Mouse (Mus musculus) stomach, postnatal 0 days (tissue): Measurements from ENCODE around the gene Dlgap1. TPM values are rescaled to one million over a fixed set of nuclear protein-coding genes. Genes with fewer than 3 reads are reported as not detected.
A peak's percentile ranks its signal among the peaks of the same experiment; 100 is the strongest.

Experiments
- ATAC-seq: fragments of 200-750 bp; cut with Nextera tagmentation; 2 replicates; pipeline ENCODE4 v1.8.0; 2017; ENCODE audit not compliant: low FRiP score, low TSS enrichment
- DNase-seq: peaks from one replicate; pipeline ENCODE4 v3.0.0-alpha.2; 2016; ENCODE audit warnings: low spot score
- H3K27ac ChIP-seq: fragments of 300-500 bp; sonication (generic); replicated peaks from 2 replicates; pipeline ENCODE4 v1.5.1; 2014; ENCODE audit warnings: mild to moderate bottlenecking, control low read depth
- H3K27me3 ChIP-seq: fragments of 300-500 bp; sonication (generic); 2 replicates; pipeline ENCODE4 v1.6.1; 2014; ENCODE audit warnings: low read length; ENCODE audit not compliant: control insufficient read depth, insufficient read depth
- H3K36me3 ChIP-seq: fragments of 300-500 bp; sonication (generic); 2 replicates; pipeline ENCODE4 v1.6.1; 2014; ENCODE audit warnings: low read length, mixed read lengths; ENCODE audit not compliant: control insufficient read depth, insufficient read depth
- H3K4me1 ChIP-seq: fragments of 300-500 bp; sonication (generic); replicated peaks from 2 replicates; pipeline ENCODE4 v1.6.1; 2014; ENCODE audit warnings: antibody characterized with exemption; ENCODE audit not compliant: control insufficient read depth, insufficient read depth
- H3K4me2 ChIP-seq: fragments of 300-500 bp; sonication (generic); replicated peaks from 2 replicates; pipeline ENCODE4 v1.6.1; 2014; ENCODE audit warnings: low read depth, mild to moderate bottlenecking, control low read depth, moderate library complexity
- H3K4me3 ChIP-seq: fragments of 300-500 bp; sonication (generic); 2 replicates; pipeline ENCODE4 v1.5.1; 2014; ENCODE audit warnings: low read depth, low read length, control low read depth
- H3K9ac ChIP-seq: fragments of 300-500 bp; sonication (generic); 2 replicates; pipeline ENCODE4 v1.6.1; 2014; ENCODE audit warnings: mild to moderate bottlenecking, low read length, control low read depth, mixed read lengths
- H3K9me3 ChIP-seq: fragments of 300-500 bp; sonication (generic); 2 replicates; pipeline ENCODE4 v1.6.1; 2016; ENCODE audit warnings: low read length; ENCODE audit not compliant: control insufficient read depth
- CTCF ChIP-seq: IDR thresholded peaks from 2 replicates; pipeline ENCODE4 v1.5.1; 2016; ENCODE audit warnings: antibody characterized with exemption, low read depth, mild to moderate bottlenecking, moderate library complexity
- EP300 ChIP-seq: optimal IDR thresholded peaks from 2 replicates; pipeline ENCODE3; 2016; ENCODE audit warnings: antibody characterized with exemption
- WGBS: fragments of 180-500 bp; shearing (Covaris S2); extraction: QIAGEN DNeasy Blood & Tissue Kit; methylation state at CpG from one replicate; pipeline ENCODE4 v1.1.7; 2014; 5-methylcytosine and 5-hydroxymethylcytosine counted together
- polyA plus RNA-seq: library from polyadenylated mRNA; unstranded; fragments of >200 nt; fragmentation: Nextera tagmentation; extraction: Ambion mirVana; gene quantifications from 2 replicates; pipeline ENCODE4 v1.2.1, GENCODE M21; 2015

The Dlgap1 gene
- polyA plus RNA-seq, 1 experiment from 2014 or later = 1.6 TPM

DNA sequence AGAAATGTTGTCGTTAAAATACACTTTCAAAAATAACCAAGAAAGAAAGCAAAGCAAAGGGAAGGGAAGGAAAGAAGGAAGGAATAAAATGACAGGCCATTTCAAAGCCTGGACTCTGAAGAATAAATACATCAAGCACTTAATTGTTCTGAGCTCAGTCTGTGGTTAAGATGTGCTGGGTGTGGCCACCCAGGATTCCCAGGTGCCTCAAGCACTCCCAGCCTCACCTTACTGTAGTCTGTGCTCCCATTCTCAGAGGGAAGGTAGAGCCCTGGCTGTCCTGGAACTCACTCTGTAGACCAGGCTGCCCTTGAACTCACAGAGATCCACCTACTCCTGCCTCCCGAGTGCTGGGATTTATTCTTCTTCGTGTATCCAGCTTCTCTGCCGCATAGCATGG lies 821.9 kb downstream of the Dlgap1 start:
- TF ChIP-seq CTCF (no peak), EP300 (no peak)
- H3K4me3 ChIP-seq = no peak overlapping the region
- H3K4me2 ChIP-seq = no peak overlapping the region
- ATAC-seq (no peak), DNase-seq (no peak)
- H3K9me3 ChIP-seq = no peaks in the 10 kb centered on the region
- H3K27me3 ChIP-seq = no peaks in the 10 kb centered on the region
- no peaks in the 10 kb centered on the region for H3K4me1 ChIP-seq
- no peaks in the 10 kb centered on the region for H3K36me3 ChIP-seq
- 81% methylated on average over 4 of the region's 4 CpGs for WGBS
- H3K27ac ChIP-seq = no peak overlapping the region
- H3K9ac ChIP-seq = no peak overlapping the region

DNA sequence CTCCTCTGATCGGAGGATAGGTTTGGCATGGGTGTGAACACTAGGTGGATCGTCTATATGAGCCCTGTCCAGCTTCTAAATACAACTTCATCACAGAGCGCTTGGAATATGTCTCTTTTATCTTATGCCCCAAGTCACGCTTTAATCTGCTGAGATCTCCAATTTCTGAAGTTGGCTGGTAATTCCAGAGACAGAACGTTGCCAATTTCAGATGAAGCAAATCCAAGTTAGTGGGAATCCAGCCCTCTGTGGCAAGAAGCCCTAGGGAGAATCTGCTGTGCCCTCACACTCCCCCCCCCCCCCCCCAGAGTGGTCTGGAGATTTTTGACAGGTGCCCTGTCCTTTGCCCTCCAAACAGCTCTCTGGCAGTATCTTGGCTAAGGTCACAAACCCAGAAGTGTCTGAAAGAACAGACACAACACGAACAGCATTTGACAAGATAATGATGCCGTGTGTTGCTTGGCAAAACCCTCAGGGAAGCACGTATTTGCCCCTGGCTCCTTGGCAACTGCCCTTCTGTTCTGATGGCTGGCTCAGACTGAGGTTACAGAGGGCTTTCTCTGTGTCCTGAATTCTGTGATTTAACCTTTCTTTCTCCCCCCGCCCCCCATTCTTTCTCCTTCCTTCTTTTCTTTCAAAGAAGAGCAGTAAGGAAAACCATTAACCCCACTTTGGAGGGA lies 822.9 kb downstream of the Dlgap1 start:
- Histone ChIP-seq H3K4me2 (no peak overlapping the region), H3K9ac (no peak overlapping the region), H3K27me3 (no peaks in the 10 kb centered on the region), H3K4me3 (no peak overlapping the region), H3K4me1 (no peaks in the 10 kb centered on the region), H3K27ac (no peak overlapping the region), H3K9me3 (no peaks in the 10 kb centered on the region), H3K36me3 (no peaks in the 10 kb centered on the region)
- ATAC-seq = no peak
- DNase-seq = no peak
- TF ChIP-seq EP300 = no peak
- WGBS = 80% methylated on average over 9 of the region's 9 CpGs

DNA sequence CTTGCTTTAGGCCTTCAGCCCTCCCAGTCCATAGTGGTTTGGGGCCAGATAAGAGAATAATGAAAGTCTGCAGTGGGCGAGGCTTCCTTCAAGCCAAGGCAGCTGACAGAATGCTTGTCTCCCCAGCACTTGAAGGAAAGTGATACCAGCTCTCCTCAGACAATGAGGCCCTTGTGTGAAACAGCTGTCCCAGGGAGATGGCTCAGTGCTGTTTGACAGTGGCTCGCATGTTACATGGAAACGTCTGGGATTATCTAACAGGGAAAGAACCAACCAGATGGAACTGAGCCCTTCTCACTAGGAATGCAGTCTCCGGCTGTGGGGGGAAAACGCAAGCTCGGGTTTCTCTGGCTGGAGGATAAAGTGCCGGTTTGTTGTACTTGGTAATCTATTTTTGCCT lies 825.4 kb downstream of the Dlgap1 start:
- Histone ChIP-seq H3K4me3 (no peak overlapping the region), H3K9me3 (no peaks in the 10 kb centered on the region), H3K4me1 (no peaks in the 10 kb centered on the region), H3K4me2 (no peak overlapping the region), H3K9ac (no peak overlapping the region), H3K27me3 (no peaks in the 10 kb centered on the region), H3K36me3 (no peaks in the 10 kb centered on the region), H3K27ac (no peak overlapping the region)
- ATAC-seq (peak; percentile 47; the same call in 1 of the 2 replicates), DNase-seq (no peak)
- 12% methylated on average over 7 of the region's 7 CpGs for WGBS
- TF ChIP-seq EP300 (no peak), CTCF (no peak)

DNA sequence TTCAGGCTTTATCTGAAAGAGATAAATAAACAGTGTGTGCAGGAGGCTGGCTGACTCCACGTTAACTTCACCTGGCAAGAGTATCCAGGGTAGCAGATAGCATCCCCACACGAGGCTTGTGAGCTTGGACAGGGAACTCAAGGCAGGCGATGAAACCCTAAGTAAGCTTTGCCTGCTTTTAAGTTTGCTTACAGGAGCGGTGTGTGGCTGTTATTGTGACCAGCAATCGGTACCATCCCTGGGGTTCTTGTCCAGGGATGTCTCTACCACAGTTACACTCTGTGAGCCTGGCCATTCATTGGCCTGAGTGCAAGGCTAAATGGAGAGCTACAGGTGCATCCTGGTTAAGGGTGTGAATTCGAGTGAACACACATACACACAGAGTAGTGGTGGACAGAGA lies 825.8 kb downstream of the Dlgap1 start:
- Histone ChIP-seq H3K27ac (0 out of 2 replicates have a peak overlapping the region, but pooled peaks have one; percentile 20), H3K9me3 (no peaks in the 10 kb centered on the region), H3K9ac (no peak overlapping the region), H3K36me3 (no peaks in the 10 kb centered on the region), H3K4me1 (no peaks in the 10 kb centered on the region), H3K27me3 (no peaks in the 10 kb centered on the region), H3K4me3 (no peak overlapping the region), H3K4me2 (no peak overlapping the region)
- 43% methylated on average over 6 of the region's 6 CpGs for WGBS
- no peak for ATAC-seq
- no peak for DNase-seq
- TF ChIP-seq CTCF (no peak), EP300 (no peak)

DNA sequence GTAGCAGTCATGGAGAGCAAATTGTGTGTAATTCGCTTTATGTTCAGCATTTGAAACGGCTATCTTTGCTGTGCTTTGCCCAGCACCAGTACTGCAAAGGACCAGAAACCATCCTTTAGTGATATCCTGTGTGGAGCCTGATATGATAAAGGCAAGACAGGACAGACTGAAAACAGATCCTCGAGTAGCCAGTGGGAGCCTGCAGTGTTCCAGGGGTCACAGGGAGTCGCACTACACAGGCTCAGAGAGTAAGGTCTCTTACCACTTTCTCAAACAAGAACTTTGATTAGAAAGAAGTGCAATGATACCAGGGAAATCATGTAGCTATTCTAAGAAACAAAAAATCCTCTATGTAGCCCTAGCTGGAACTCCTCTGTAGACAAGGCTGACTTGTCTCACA lies 826.3 kb downstream of the Dlgap1 start:
- WGBS = 78% methylated on average over 4 of the region's 4 CpGs
- no peak for DNase-seq
- Histone ChIP-seq H3K4me2 (no peak overlapping the region), H3K9ac (no peak overlapping the region), H3K27ac (no peak overlapping the region), H3K27me3 (no peaks in the 10 kb centered on the region), H3K4me1 (no peaks in the 10 kb centered on the region), H3K4me3 (no peak overlapping the region), H3K36me3 (no peaks in the 10 kb centered on the region), H3K9me3 (no peaks in the 10 kb centered on the region)
- ATAC-seq = no peak
- TF ChIP-seq CTCF = no peak
- no peak for TF ChIP-seq EP300

DNA sequence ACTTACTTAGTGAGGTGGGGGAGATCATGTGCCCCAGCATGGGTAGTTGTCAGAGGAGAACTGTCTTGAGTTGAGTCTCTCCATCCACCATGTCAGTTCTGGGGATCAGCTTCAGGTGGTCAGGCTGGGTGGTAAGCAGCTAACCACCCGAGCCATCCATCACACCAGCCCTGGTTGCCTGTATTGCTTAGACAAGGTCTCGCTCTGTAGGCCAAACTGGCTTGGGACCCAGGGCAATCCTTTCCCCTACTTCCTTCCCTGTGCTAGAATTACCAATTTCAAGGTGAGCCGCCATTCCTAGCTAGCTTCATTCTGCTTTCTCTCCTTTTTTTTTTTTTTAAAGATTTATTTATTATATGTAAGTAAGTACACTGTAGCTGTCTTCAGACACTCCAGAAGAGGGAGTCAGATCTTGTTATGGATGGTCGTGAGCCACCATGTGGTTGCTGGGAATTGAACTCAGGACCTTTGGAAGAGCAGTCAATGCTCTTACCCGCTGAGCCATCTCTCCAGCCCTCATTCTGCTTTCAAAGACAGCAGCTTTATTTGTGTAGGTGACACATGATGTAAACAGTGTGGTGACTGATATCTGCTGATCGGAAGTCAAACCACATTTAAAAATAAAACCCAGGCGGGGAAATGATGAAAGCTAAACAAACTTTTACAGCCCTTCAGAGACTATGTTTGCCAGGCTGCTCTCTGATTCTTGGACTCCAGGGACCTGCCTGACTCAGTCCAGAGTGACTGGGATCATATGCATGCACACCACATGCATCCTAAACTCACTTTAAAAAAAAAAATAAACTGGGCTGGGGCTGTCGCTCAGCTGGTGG lies 828.3 kb downstream of the Dlgap1 start:
- ATAC-seq (no peak), DNase-seq (no peak)
- WGBS = 63% methylated on average over 8 of the region's 8 CpGs
- Histone ChIP-seq H3K4me2 (no peak overlapping the region), H3K9ac (no peak overlapping the region), H3K36me3 (no peaks in the 10 kb centered on the region), H3K4me3 (no peak overlapping the region), H3K27me3 (no peaks in the 10 kb centered on the region), H3K4me1 (no peaks in the 10 kb centered on the region), H3K9me3 (no peaks in the 10 kb centered on the region), H3K27ac (no peak overlapping the region)
- no peak for TF ChIP-seq EP300
- no peak for TF ChIP-seq CTCF
